Mouse (Mus musculus) c-Kit-positive CD71-positive TER-119-positive erythroid progenitor cells, embryonic 14.5 days (primary cell): ENCODE data around the gene Adra1d.

Experiments
- DNase-seq: peaks from one replicate; pipeline ENCODE4 v3.0.0-alpha.2; 2013; ENCODE audit warnings: low spot score

Gene Adra1d

DNA sequence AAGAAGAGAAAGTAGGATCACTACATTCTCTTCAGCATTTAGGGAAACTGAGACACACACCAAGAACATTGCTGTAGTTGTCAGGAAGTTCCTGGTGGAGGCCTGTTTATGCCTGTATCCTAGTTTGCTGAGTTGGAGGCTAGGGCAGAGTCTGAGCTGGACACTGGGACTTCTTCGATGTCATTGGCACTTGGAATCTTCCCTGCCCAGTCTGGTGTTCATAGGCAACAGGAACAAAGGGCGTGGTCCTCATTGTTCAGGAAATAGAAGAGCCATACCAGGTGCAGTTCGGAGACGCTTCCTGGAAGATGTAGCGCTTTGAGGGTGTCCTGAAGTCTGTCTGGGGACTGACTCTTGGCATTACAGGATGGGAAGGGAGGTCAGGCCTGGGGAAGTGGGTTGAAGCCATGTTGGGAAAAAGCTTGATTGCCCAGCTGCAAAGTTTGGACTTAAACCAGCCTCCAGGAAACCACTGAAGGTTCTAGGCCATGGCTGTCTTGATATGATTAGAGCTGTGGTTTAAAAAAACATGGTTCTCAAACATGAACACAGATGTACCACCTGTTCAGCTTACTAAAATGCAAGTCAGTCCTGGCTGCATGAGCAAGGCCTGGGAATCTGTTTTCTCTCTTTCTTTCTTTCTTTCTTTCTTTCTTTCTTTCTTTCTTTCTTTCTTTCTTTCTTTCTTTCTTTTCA is 65.8 kb downstream of the Adra1d start:
- no peak for DNase-seq
